Mouse (Mus musculus) T-cell, adult 66 days (primary cell): ENCODE results near the gene Ywhae. TPM values are rescaled to one million over a fixed set of nuclear protein-coding genes. Genes with fewer than 3 reads are reported as not detected.

Experiments used
- total RNA-seq, 2 experiments: library from RNA; stranded (reverse); gene quantifications; 3 replicates in 1 of 2; 4 replicates in 1 of 2; pipeline ENCODE4 v1.2.4; 2023

Ywhae gene
- total RNA-seq = 100 to 1,000 TPM; 169 to 198 TPM

GRCm38 (mm10) chr11:75732434-75733226, at the start of gene Ywhae:
Ywhae (plus strand) TSS chr11:75732869.

DNA sequence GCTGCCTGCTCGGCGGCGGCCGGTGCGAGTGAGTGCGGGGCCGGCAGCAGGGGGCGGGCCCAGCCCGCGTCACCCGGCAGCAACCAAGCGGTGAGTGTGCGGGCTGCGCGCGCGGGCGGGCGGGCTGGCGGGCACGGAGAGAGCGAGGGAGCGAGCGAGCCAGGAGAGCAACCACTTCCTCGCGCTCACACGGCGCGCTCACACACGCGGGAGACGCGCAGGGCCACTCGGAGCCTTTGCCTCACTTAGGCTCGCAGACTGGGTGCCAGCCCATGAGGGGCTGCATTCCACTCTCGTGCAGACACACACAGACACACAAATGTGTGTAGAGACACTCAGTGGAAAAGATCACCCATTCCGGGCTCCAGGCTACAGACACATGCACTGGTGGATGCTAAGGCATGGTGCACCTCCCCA, 63.4 kb downstream of the Ywhae start, which contains the start of gene Doc2b:
Gene Doc2b (minus strand): TSS at position 21 of the 417 bp plus-strand sequence.

Other genes starting within 250 kb of the Ywhae start
- 100 to 1,000 TPM; 193 to 211 TPM for gene Prpf8, start 246.1 kb upstream of the Ywhae start, total RNA-seq
- gene Rilp, start 222.8 kb upstream of the Ywhae start, total RNA-seq = not detected
- under 1 TPM in 1 of 2 experiments, not detected in 1; 0.21 TPM for gene Scarf1, start 219.3 kb upstream of the Ywhae start, total RNA-seq
- gene Slc43a2, start 201.2 kb upstream of the Ywhae start, total RNA-seq = 10 to 100 TPM; 67.1 to 70.3 TPM
- gene Pitpna, start 144.8 kb upstream of the Ywhae start, total RNA-seq = 100 to 1,000 TPM; 226 to 230 TPM
- 100 to 1,000 TPM; 109 to 130 TPM for gene Inpp5k, start 101.9 kb upstream of the Ywhae start, total RNA-seq
- gene Myo1c, start 82.4 kb upstream of the Ywhae start, total RNA-seq = 10 to 100 TPM; 11.1 to 14.5 TPM
- 10 to 100 TPM; 52.4 to 57.7 TPM for gene Crk, start 53.6 kb upstream of the Ywhae start, total RNA-seq
- gene Doc2b, start 63.2 kb downstream of the Ywhae start, total RNA-seq = not detected
- gene Rph3al, start 205.6 kb downstream of the Ywhae start, total RNA-seq = 10 to 100 TPM; 13.4 to 17.2 TPM